Mouse (Mus musculus): ENCODE results near the gene Vps37c.

DNA sequence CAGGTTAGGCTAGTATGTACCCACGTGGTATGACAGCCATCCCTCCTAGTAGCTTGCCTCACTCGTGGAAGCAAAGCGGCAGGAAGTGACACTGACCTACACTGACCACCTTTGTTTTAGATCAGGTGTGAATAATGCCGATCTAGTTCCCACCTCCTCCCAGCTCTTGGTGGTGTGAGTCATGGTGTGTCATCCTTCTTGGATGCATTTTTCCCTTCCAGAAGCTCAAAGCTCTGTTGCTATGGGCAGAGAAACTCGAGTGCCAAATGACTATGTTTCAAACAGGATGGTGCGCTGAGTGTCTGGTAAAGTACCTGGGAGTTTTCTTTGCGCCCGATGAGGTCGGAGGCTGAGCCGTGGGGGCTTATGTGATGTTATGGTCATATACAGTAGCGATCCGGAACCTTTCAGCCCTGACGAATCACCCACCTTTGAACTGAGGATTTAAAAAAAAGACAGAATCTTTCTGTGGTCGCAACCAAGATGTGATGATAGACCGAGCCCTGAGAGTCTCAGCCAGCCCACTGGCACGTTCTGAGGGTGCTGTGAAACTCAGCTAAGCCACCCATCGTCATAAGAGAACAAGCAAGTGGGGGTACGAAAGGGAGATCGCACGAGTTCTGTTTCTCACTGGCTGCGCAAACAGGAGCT, 75.0 kb downstream of the Vps37c start:
- TF ChIP-seq CTCF (conservative IDR thresholded peaks at IDR 0.05; ENCODE audit: low read length) (no peak), NANOG (IDR thresholded peaks at IDR 0.05; ENCODE audit: borderline replicate concordance, low read length) (no peak)
